Mouse (Mus musculus) lung, adult 2 months (tissue): ENCODE data around the gene Svip. TPM values are rescaled to one million over a fixed set of nuclear protein-coding genes. Genes with fewer than 3 reads are reported as not detected.

Source experiments
- DNase-seq: peaks from one replicate; pipeline ENCODE4 v3.0.0; 2022
- H3K4me1 ChIP-seq: fragments of 200-500 bp; 2 replicates; pipeline ENCODE4 v1.6.1; 2011; ENCODE audit warnings: low read length; ENCODE audit not compliant: control insufficient read depth, insufficient read depth
- H3K4me3 ChIP-seq: fragments of 200-500 bp; replicated peaks from 2 replicates; pipeline ENCODE3; 2011; ENCODE audit warnings: low read depth, mild to moderate bottlenecking, control low read depth, low read length; ENCODE audit errors: extremely low read depth
- CTCF ChIP-seq: fragments of 200-500 bp; IDR thresholded peaks from 2 replicates; pipeline ENCODE4 v1.5.1; 2011; ENCODE audit warnings: mild to moderate bottlenecking, low read length, control low read depth; ENCODE audit not compliant: insufficient read depth
- POLR2A ChIP-seq: fragments of 200-500 bp; IDR thresholded peaks from 2 replicates; pipeline ENCODE4 v1.6.1; 2011; ENCODE audit warnings: low read depth, mild to moderate bottlenecking, control low read depth, low read length, borderline replicate concordance; ENCODE audit errors: extremely low read depth
- WGBS: fragments of 180-500 bp; shearing (Covaris S2); methylation state at CpG from one replicate; pipeline ENCODE4 v1.1.7; 2018; 5-methylcytosine and 5-hydroxymethylcytosine counted together
- polyA plus RNA-seq: library from polyadenylated mRNA; depleted of rRNA; stranded (reverse); fragments of >200 nt; gene quantifications from 2 replicates; pipeline ENCODE4 v1.2.3, GENCODE M21; 2012; rRNA removed

Svip gene
- 1.8 and 4.0 TPM in 2 replicates for polyA plus RNA-seq

DNA sequence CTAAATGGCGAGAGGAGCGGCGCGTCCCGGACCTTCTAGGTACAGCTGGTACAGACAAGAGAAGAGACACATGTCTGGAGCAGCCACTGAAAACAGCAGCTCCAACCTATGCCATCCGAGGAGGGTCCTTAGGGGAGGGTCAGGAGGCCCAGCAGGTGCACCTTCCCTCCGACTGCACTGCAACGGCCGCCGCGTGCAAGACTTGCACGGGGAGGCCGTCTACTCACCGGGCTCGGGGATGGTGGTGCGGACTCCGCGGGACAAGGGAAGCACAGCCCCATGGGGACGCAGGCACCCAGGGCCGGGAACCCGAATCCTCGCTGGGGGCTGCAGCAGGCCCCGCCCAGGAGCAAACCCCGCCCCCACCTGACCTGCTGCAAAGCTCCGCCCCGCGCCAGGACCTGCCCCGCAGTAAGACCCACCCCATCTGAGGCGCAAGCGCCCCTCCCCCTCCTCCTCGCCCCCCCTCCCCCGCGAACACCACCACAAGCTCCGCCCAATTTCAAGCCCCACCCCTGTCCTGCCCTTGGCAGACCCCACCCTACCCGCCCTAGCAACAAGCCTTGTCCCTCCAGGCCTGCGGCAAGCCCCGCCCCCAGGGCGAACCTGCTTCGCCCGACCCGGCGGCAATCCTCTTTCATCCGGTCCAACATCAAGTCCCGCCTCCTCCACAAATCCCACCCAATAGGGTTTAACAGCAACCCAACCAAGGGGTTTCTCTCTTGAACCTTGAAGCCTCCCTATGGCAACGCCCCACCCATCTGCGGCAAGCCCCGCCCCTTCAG lies at the start of gene Svip:
Gene Svip, minus strand, starts transcription at position 508 of the 785 bp plus-strand sequence.
- Histone ChIP-seq H3K4me3 (peak within 1 kb of the TSS; percentile 58), H3K4me1 (no peaks in the 10 kb centered on the region)
- TF ChIP-seq CTCF (no peak), POLR2A (peak; percentile 5; the same call in 1 of the 2 replicates)
- DNase-seq: peak; percentile 88
- WGBS: under 1% methylated on average over 45 of the region's 47 CpGs

DNA sequence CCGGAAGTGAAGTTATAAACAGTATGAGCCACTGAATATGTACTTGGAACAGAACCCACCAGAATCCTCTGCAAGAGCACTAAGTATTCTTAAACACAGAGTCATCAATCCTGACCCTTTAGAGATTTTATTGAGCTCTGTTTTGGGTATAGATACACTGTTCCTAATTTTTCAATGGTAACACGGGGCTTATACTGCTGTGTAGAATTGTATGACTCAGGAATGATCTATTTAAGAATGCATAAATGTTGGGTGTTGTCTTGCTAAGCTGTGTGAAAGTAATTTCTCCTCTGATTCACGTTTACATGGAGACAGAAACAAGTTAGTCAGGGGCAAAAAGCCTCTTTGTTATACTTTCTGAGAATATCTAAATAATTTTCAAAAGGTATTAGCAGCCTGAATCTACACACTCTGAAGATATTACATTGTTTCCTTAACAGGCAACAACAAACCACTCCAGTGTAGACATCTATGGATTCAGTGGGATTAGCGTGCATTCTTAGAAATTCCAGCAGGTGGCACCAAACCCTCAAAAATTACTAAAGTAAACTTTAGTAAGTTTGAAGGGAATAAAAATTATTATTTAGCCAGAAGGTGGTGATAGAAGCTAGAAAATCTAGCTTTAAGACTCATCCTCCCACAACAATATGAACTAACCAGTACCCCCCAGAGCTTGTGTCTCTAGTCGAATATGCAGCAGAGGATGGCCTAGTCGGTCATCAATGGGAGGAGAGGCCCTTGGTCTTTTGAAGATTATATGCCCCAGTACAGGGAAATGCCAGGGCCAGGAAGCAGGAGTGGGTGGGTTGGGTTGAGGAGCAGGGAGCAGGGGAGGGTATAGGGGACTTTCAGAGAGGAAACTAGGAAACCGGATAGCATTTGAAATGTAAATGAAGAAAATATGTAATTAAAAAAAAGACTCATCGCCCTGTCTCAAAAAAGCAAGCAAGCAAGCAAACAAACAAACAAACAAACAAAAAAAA lies 32.1 kb upstream of the Svip start:
- DNase-seq: no peak
- WGBS: 45% methylated on average over 8 of the region's 8 CpGs
- TF ChIP-seq POLR2A: no peak
- no peak for TF ChIP-seq CTCF
- Histone ChIP-seq H3K4me3 (no peak overlapping the region), H3K4me1 (no peaks in the 10 kb centered on the region)

DNA sequence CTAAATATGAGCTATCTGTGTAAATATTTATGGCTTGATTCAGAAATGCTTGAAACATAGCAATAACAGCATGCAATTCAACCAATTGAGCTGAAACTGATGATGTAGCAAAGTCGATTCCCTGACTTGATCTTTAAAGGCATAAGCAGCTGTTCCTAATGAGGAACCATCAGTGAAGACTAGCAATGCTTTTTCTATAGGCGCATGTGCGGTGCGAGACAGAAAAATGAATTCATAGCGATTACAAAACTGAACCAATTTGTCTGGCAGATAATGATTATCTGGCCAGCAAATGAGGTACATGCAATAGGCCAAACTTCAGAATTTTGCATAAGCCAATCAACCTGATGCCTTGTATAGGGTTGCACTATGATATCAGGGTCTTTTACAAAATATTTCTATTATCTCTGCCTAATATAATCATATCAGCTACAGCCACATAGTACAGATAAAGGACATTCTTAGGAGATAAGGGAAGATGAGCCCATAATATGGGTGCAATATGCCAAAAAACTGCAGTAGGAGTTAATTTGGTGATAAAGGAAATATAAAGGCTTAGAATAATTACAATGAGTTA lies 18.3 kb upstream of the Svip start:
- Histone ChIP-seq H3K4me1 (no peaks in the 10 kb centered on the region), H3K4me3 (no peak overlapping the region)
- TF ChIP-seq CTCF: no peak
- TF ChIP-seq POLR2A: no peak
- WGBS: 80% methylated on average over 5 of the region's 5 CpGs
- DNase-seq: no peak

DNA sequence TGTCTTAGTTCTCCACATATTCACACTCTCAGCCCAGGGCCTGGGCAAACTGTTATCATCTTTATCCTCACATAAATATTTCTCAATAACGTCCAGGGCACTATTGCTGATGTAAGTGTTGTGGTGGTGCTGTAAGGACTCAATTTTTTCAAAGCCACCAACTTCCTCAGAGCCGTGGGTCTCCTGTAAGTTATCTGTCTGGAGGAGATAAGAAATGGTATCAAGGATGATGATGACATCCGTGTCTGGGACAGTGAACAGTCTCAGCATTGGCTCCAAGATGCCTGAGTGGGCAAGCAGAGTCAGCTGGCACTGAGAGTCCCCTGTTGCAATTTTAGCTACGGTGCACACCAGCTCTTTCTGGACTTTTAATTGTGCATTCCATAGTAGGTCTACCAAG lies 16.2 kb upstream of the Svip start:
- TF ChIP-seq CTCF (no peak), POLR2A (no peak)
- H3K4me1 ChIP-seq: no peaks in the 10 kb centered on the region
- DNase-seq: no peak
- H3K4me3 ChIP-seq: no peak overlapping the region
- 58% methylated on average over 4 of the region's 4 CpGs for WGBS

DNA sequence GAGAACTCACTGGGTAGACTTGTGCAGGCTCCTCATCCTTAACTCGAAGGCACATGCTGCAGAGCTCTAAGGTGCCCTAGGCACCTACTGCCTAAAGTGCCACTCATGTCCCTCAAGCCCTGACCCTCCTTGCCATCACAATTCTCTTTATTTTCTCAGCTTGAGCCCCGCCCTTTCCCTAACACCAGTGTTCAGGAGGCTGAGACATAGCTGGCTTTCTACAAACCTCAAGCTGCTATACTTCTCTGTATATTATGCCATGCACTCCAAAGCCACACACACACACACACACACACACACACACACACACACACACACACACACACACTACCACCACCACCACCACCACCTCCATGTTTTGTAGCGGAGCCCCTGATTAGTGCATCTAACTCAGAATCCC lies 9.8 kb upstream of the Svip start, which contains the start of gene 1700015G11Rik:
Gene 1700015G11Rik, minus strand, starts transcription at position 101 of the 400 bp plus-strand sequence.
- Histone ChIP-seq H3K4me3 (no peak within 1 kb of the TSS), H3K4me1 (no peaks in the 10 kb centered on the region)
- TF ChIP-seq POLR2A: no peak
- TF ChIP-seq CTCF: no peak
- WGBS: 74% methylated on average over 3 of the region's 3 CpGs
- no peak for DNase-seq

DNA sequence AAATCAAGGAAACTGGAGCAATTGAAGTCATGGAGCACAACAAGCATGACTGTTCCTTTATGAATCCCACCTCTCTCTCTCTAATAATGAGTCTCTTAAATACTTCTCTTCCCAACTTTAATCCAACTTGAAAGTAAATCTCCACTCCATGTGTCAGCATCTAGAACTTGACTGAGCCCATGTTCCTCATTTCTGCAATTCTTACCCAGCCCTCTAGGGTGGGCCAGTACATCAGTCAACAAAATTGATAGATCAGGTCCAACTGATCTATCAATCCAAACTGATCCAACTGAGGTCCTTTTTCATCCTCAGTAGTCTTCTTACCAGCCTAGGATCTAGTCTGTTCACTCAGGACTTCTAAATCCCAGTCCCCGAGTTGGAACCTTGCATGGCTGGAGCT lies 9.4 kb upstream of the Svip start:
- H3K4me1 ChIP-seq: no peaks in the 10 kb centered on the region
- WGBS: 86% methylated on average over 1 of the region's 1 CpGs
- no peak for DNase-seq
- no peak overlapping the region for H3K4me3 ChIP-seq
- no peak for TF ChIP-seq CTCF
- TF ChIP-seq POLR2A: no peak

DNA sequence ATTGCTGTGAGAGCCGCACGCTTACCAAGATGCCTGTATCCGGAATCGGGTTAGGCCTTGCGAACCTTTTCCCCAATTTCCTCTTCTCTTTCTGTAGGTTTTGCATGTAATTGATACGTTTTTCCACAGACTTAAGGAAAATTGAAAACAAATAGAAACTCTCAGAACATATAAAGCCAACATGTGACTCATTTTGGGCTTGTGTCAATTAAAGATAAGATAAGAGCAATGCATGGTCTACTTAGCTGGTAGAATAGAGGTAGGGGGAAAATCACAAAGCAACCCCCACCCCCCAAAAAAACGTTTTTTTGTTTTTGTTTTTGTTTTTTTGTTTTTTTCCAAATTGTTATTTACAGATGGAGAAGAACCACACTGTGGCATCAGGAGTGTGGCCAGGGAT lies 7.6 kb upstream of the Svip start:
- DNase-seq: no peak
- no peak overlapping the region for H3K4me3 ChIP-seq
- 70% methylated on average over 7 of the region's 7 CpGs for WGBS
- TF ChIP-seq CTCF (no peak), POLR2A (no peak)
- H3K4me1 ChIP-seq: no peaks in the 10 kb centered on the region

DNA sequence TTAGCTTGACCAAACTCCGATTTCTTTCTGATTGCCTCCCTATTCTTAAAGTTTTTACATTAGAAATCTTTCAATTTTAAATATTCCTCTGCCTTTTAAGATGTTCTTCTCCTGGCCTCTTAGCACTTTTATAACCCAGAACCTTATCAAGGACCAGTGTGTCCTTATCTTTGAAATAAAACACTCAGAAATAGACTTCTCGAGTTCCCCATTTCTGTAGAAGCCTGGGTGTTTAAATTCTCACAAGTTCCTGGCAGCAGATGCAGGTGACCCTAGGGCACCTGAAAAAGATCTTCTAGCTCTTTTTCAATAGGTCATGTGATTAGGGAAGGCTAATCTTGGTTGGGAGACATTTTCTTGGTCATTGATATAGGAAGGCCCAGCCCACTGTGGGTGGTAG lies 1.3 kb upstream of the Svip start:
- Histone ChIP-seq H3K4me1 (no peaks in the 10 kb centered on the region), H3K4me3 (no peak overlapping the region)
- TF ChIP-seq POLR2A (no peak), CTCF (no peak)
- no peak for DNase-seq
- 68% methylated on average over 2 of the region's 2 CpGs for WGBS

DNA sequence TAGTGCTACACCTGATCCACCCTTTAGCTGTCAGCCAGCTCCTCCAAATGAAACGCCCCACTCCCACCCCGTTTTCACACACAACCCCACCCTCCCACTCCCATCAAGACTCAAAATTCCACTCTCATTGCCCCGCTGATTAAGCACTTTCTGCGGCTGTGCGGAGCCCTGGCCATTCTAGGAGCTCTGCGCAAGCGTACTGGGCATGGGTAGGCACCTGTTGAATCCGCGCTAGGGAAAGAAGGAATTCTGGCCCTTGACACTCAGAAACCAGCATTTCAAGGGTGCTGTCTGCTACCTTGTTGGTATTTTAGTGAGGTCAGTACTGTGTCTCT lies 445 bp upstream of the Svip start:
- no peaks in the 10 kb centered on the region for H3K4me1 ChIP-seq
- WGBS: 2% methylated on average over 9 of the region's 9 CpGs
- no peak for DNase-seq
- H3K4me3 ChIP-seq: peak overlapping the region; percentile 58
- TF ChIP-seq POLR2A: no peak
- no peak for TF ChIP-seq CTCF
